Mouse (Mus musculus) cortical plate, adult 2 months (tissue): ENCODE measurements around the gene Susd5.

Experiments
- CTCF ChIP-seq: fragments of 200-500 bp; IDR thresholded peaks from 2 replicates; pipeline ENCODE4 v1.5.1; 2011; ENCODE audit warnings: mild to moderate bottlenecking, control low read depth, low read length; ENCODE audit not compliant: insufficient read depth; ENCODE audit errors: extremely low read depth
- POLR2A ChIP-seq: fragments of 200-500 bp; IDR thresholded peaks from 2 replicates; pipeline ENCODE4 v1.6.1; 2011; ENCODE audit warnings: mild to moderate bottlenecking, low read length, control low read depth; ENCODE audit not compliant: insufficient read depth; ENCODE audit errors: extremely low read depth

DNA sequence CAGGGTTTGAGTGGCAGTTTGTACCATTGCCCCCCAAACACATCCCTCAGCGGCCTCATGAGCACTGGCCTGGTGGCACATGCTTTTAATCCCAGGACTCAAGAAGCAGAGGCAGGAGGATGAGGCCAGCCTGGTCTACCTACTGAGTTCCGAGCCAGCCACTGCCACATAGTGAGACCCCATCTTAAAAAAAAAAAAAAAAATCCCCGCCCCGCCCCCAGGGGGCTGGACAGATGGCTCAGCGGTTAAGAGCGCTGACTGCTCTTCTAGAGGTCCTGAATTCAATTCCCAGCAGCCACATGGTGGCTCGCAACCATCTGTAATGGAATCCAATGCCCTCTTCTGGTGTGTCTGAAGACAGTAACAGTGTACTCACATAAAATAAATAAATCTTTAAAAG is 6.8 kb upstream of the Susd5 start:
- no peak for TF ChIP-seq CTCF
- no peak for TF ChIP-seq POLR2A
